Mouse (Mus musculus): ENCODE results near the gene Dap. TPM values are rescaled to one million over a fixed set of nuclear protein-coding genes. Genes with fewer than 3 reads are reported as not detected.

Dap gene
- polyA plus RNA-seq, 1 experiment from 2014 or later, result 34.0 TPM

- H3K4me3 ChIP-seq (replicated peaks), result peak overlapping the region; percentile 55
- 45% methylated on average over 13 of the region's 13 CpGs for WGBS
Observed at GRCm38 (mm10) chr15:31224806-31225642, 910 bp downstream of the Dap start.

GRCm38 (mm10) chr15:31225643-31226325 is 1.7 kb downstream of the Dap start:
- Histone ChIP-seq H3K27ac (no peak overlapping the region), H3K4me1 (peaks cover 14% of the 10 kb centered on the region; the same call in 1 of the 2 replicates), H3K27me3 (no peaks in the 10 kb centered on the region), H3K4me2 (no peak overlapping the region), H3K9me3 (no peaks in the 10 kb centered on the region), H3K4me3 (replicated peaks) (no peak overlapping the region), H3K9ac (no peak overlapping the region), H3K36me3 (replicated peaks) (no peaks in the 10 kb centered on the region)
- WGBS, result 81% methylated on average over 4 of the region's 4 CpGs
- no peak for ATAC-seq (ENCODE audit: low FRiP score)

More at GRCm38 (mm10) chr15:31224806-31225642, 910 bp downstream of the Dap start:
- H3K4me2 ChIP-seq, result peak overlapping the region; percentile 62
- H3K9me3 ChIP-seq, result no peaks in the 10 kb centered on the region
- H3K4me1 ChIP-seq, result peaks cover 14% of the 10 kb centered on the region; the same call in 1 of the 2 replicates
- no peak for ATAC-seq (ENCODE audit: low FRiP score)
- no peak overlapping the region for H3K27ac ChIP-seq
- no peaks in the 10 kb centered on the region for H3K27me3 ChIP-seq
- peak overlapping the region; percentile 63 for H3K9ac ChIP-seq
- H3K36me3 ChIP-seq (replicated peaks), result no peaks in the 10 kb centered on the region

- no peaks in the 10 kb centered on the region for H3K9me3 ChIP-seq
- WGBS, result 83% methylated on average over 6 of the region's 6 CpGs
Observed at GRCm38 (mm10) chr15:31226464-31226863, 2.4 kb downstream of the Dap start.

GRCm38 (mm10) chr15:31227793-31228192 is 3.7 kb downstream of the Dap start:
- no peak overlapping the region for H3K27ac ChIP-seq
- ATAC-seq (ENCODE audit: low FRiP score), result no peak
- WGBS, result 95% methylated on average over 8 of the region's 8 CpGs
- no peak overlapping the region for H3K4me3 ChIP-seq (replicated peaks)
- peaks cover 14% of the 10 kb centered on the region; the same call in 1 of the 2 replicates for H3K4me1 ChIP-seq
- H3K27me3 ChIP-seq, result no peaks in the 10 kb centered on the region
- H3K4me2 ChIP-seq, result no peak overlapping the region
- H3K36me3 ChIP-seq (replicated peaks), result no peaks in the 10 kb centered on the region
- H3K9ac ChIP-seq, result no peak overlapping the region
- no peaks in the 10 kb centered on the region for H3K9me3 ChIP-seq

More at GRCm38 (mm10) chr15:31226464-31226863, 2.4 kb downstream of the Dap start:
- peaks cover 14% of the 10 kb centered on the region; the same call in 1 of the 2 replicates for H3K4me1 ChIP-seq
- H3K27ac ChIP-seq, result no peak overlapping the region
- no peaks in the 10 kb centered on the region for H3K36me3 ChIP-seq (replicated peaks)
- H3K4me3 ChIP-seq (replicated peaks), result no peak overlapping the region
- no peak overlapping the region for H3K9ac ChIP-seq
- no peak for ATAC-seq (ENCODE audit: low FRiP score)
- no peak overlapping the region for H3K4me2 ChIP-seq
- H3K27me3 ChIP-seq, result no peaks in the 10 kb centered on the region

- 83% methylated on average over 1 of the region's 1 CpGs for WGBS
- H3K9ac ChIP-seq, result no peak overlapping the region
Observed at GRCm38 (mm10) chr15:31233006-31233405, 8.9 kb downstream of the Dap start.

GRCm38 (mm10) chr15:31235794-31236548 is 11.9 kb downstream of the Dap start:
- H3K4me2 ChIP-seq, result no peak overlapping the region
- H3K36me3 ChIP-seq (replicated peaks), result 0 out of 2 replicates have a peak, but pooled peaks cover 2% of the 10 kb centered on the region
- H3K4me1 ChIP-seq, result no peaks in the 10 kb centered on the region
- no peak overlapping the region for H3K27ac ChIP-seq
- ATAC-seq (ENCODE audit: low FRiP score), result no peak
- no peak overlapping the region for H3K9ac ChIP-seq
- 92% methylated on average over 9 of the region's 9 CpGs for WGBS
- no peak overlapping the region for H3K4me3 ChIP-seq (replicated peaks)
- no peaks in the 10 kb centered on the region for H3K9me3 ChIP-seq
- no peaks in the 10 kb centered on the region for H3K27me3 ChIP-seq

More at GRCm38 (mm10) chr15:31233006-31233405, 8.9 kb downstream of the Dap start:
- Histone ChIP-seq H3K9me3 (no peaks in the 10 kb centered on the region), H3K36me3 (replicated peaks) (no peaks in the 10 kb centered on the region), H3K27ac (no peak overlapping the region), H3K4me1 (no peaks in the 10 kb centered on the region), H3K4me3 (replicated peaks) (no peak overlapping the region), H3K27me3 (no peaks in the 10 kb centered on the region), H3K4me2 (no peak overlapping the region)
- no peak for ATAC-seq (ENCODE audit: low FRiP score)

GRCm38 (mm10) chr15:31236549-31236907 is 12.4 kb downstream of the Dap start:
- no peak for ATAC-seq (ENCODE audit: low FRiP score)
- Histone ChIP-seq H3K4me3 (replicated peaks) (no peak overlapping the region), H3K9ac (no peak overlapping the region), H3K27me3 (no peaks in the 10 kb centered on the region), H3K9me3 (no peaks in the 10 kb centered on the region), H3K36me3 (replicated peaks) (0 out of 2 replicates have a peak, but pooled peaks cover 2% of the 10 kb centered on the region), H3K27ac (no peak overlapping the region), H3K4me1 (no peaks in the 10 kb centered on the region), H3K4me2 (no peak overlapping the region)
- WGBS, result 90% methylated on average over 9 of the region's 9 CpGs

GRCm38 (mm10) chr15:31237368-31237767 is 13.3 kb downstream of the Dap start:
- no peaks in the 10 kb centered on the region for H3K4me1 ChIP-seq
- no peaks in the 10 kb centered on the region for H3K9me3 ChIP-seq
- no peaks in the 10 kb centered on the region for H3K27me3 ChIP-seq
- H3K4me2 ChIP-seq, result no peak overlapping the region
- H3K27ac ChIP-seq, result no peak overlapping the region
- H3K4me3 ChIP-seq (replicated peaks), result no peak overlapping the region
- no peak for ATAC-seq (ENCODE audit: low FRiP score)
- H3K36me3 ChIP-seq (replicated peaks), result 0 out of 2 replicates have a peak, but pooled peaks cover 5% of the 10 kb centered on the region
- 89% methylated on average over 11 of the region's 11 CpGs for WGBS
- no peak overlapping the region for H3K9ac ChIP-seq

GRCm38 (mm10) chr15:31237898-31238297 is 13.8 kb downstream of the Dap start:
- Histone ChIP-seq H3K9ac (no peak overlapping the region), H3K36me3 (replicated peaks) (0 out of 2 replicates have a peak, but pooled peaks cover 5% of the 10 kb centered on the region), H3K4me1 (no peaks in the 10 kb centered on the region), H3K9me3 (no peaks in the 10 kb centered on the region), H3K27me3 (no peaks in the 10 kb centered on the region), H3K4me2 (no peak overlapping the region), H3K27ac (no peak overlapping the region), H3K4me3 (replicated peaks) (no peak overlapping the region)
- WGBS, result 78% methylated on average over 5 of the region's 5 CpGs
- ATAC-seq (ENCODE audit: low FRiP score), result no peak

GRCm38 (mm10) chr15:31238611-31239010 is 14.5 kb downstream of the Dap start:
- Histone ChIP-seq H3K9ac (no peak overlapping the region), H3K9me3 (no peaks in the 10 kb centered on the region), H3K4me2 (no peak overlapping the region), H3K27ac (no peak overlapping the region), H3K4me3 (replicated peaks) (no peak overlapping the region), H3K4me1 (no peaks in the 10 kb centered on the region), H3K27me3 (no peaks in the 10 kb centered on the region), H3K36me3 (replicated peaks) (0 out of 2 replicates have a peak, but pooled peaks cover 5% of the 10 kb centered on the region)
- 89% methylated on average over 11 of the region's 11 CpGs for WGBS
- no peak for ATAC-seq (ENCODE audit: low FRiP score)

GRCm38 (mm10) chr15:31239713-31240112 is 15.6 kb downstream of the Dap start:
- H3K4me1 ChIP-seq, result no peaks in the 10 kb centered on the region
- H3K9ac ChIP-seq, result no peak overlapping the region
- 0 out of 2 replicates have a peak, but pooled peaks cover 5% of the 10 kb centered on the region for H3K36me3 ChIP-seq (replicated peaks)
- H3K27me3 ChIP-seq, result no peaks in the 10 kb centered on the region
- 92% methylated on average over 13 of the region's 13 CpGs for WGBS
- H3K27ac ChIP-seq, result no peak overlapping the region
- no peak overlapping the region for H3K4me2 ChIP-seq
- H3K9me3 ChIP-seq, result no peaks in the 10 kb centered on the region
- H3K4me3 ChIP-seq (replicated peaks), result no peak overlapping the region
- ATAC-seq (ENCODE audit: low FRiP score), result no peak

GRCm38 (mm10) chr15:31240181-31240580 is 16.1 kb downstream of the Dap start:
- no peak overlapping the region for H3K4me3 ChIP-seq (replicated peaks)
- WGBS, result 92% methylated on average over 4 of the region's 4 CpGs
- H3K4me2 ChIP-seq, result no peak overlapping the region
- ATAC-seq (ENCODE audit: low FRiP score), result no peak
- H3K27ac ChIP-seq, result no peak overlapping the region
- H3K9me3 ChIP-seq, result no peaks in the 10 kb centered on the region
- no peak overlapping the region for H3K9ac ChIP-seq
- H3K4me1 ChIP-seq, result no peaks in the 10 kb centered on the region
- H3K36me3 ChIP-seq (replicated peaks), result 0 out of 2 replicates have a peak, but pooled peaks cover 5% of the 10 kb centered on the region
- no peaks in the 10 kb centered on the region for H3K27me3 ChIP-seq

Measured in forebrain, embryonic 12.5 days (tissue).